Mouse (Mus musculus): Measurements from ENCODE around the gene Nudt5. TPM values are rescaled to one million over a fixed set of nuclear protein-coding genes. Genes with fewer than 3 reads are reported as not detected.

Nudt5 gene
- total and polyA plus RNA-seq, 3 experiments, result 82.1 to 141 TPM; not detected in 1

GRCm38 (mm10) chr2:5825265-5825913 is 19.4 kb upstream of the Nudt5 start:
- H3K27me3 ChIP-seq (ENCODE audit: control insufficient read depth in 1 of 2, insufficient read depth in 2 of 2, low read length in 2 of 2), result no peaks in the 10 kb centered on the region
- no peak overlapping the region for H3K9ac ChIP-seq (ENCODE audit: control insufficient read depth, low read depth, low read length, poor library complexity, severe bottlenecking)
- H3K27ac ChIP-seq (ENCODE audit: control insufficient read depth, low read depth, low read length), result no peak overlapping the region
- no peaks in the 10 kb centered on the region for H3K79me2 ChIP-seq (ENCODE audit: control insufficient read depth, insufficient read depth, low read length, poor library complexity)
- no peak for DNase-seq (ENCODE audit: low read depth, low spot score)
- TF ChIP-seq MYB (IDR thresholded peaks at IDR 0.05; ENCODE audit: low read depth, low read length) (no peak), MEF2A (IDR thresholded peaks at IDR 0.05; ENCODE audit: extremely low read depth, insufficient replicate concordance, low read depth, low read length, poor library complexity, severe bottlenecking) (no peak)
- H3K36me3 ChIP-seq (ENCODE audit: control insufficient read depth in 1 of 2, insufficient read depth in 2 of 2, low read length in 2 of 2), result peaks cover 11 to 12% of the 10 kb centered on the region in 2 experiments
- no peaks in the 10 kb centered on the region for H3K9me3 ChIP-seq (replicated peaks; ENCODE audit: insufficient read depth, low read length)
- no peak overlapping the region for H3K4me3 ChIP-seq (ENCODE audit: control insufficient read depth in 1 of 2, insufficient read depth in 1 of 2, low read depth in 2 of 2, low read length in 2 of 2)
- H3K4me1 ChIP-seq (ENCODE audit: control insufficient read depth in 1 of 2, insufficient read depth in 2 of 2, low read length in 2 of 2), result peaks cover 3 to 5% of the 10 kb centered on the region in 2 experiments; a peak in 3 of 4 replicates

- H3K79me2 ChIP-seq (ENCODE audit: control insufficient read depth, insufficient read depth, low read length, poor library complexity), result peaks cover 21% of the 10 kb centered on the region
- H3K4me1 ChIP-seq (ENCODE audit: control insufficient read depth in 1 of 2, insufficient read depth in 2 of 2, low read length in 2 of 2), result no peaks in the 10 kb centered on the region; a peak in 1 of 4 replicates
- TF ChIP-seq USF1 (IDR thresholded peaks at IDR 0.05; ENCODE audit: low read depth, low read length) (no peak), GABPA (IDR thresholded peaks at IDR 0.05; ENCODE audit: low read depth, low read length) (no peak), GATA1 (IDR thresholded peaks at IDR 0.05; ENCODE audit: low read depth, low read length) (no peak), ETS1 (IDR thresholded peaks at IDR 0.05; ENCODE audit: low read depth, low read length) (no peak), CHD2 (IDR thresholded peaks at IDR 0.05; ENCODE audit: low read length) (no peak), MAX (IDR thresholded peaks at IDR 0.05; ENCODE audit: low read length) (no peak), CHD1 (IDR thresholded peaks at IDR 0.05; ENCODE audit: low read depth, low read length) (no peak), POLR2A (IDR thresholded peaks at IDR 0.05; ENCODE audit: control insufficient read depth in 1 of 2, insufficient read depth in 1 of 2, low read depth in 1 of 2, low read length in 2 of 2, poor library complexity in 1 of 2) (no peak), USF2 (IDR thresholded peaks at IDR 0.05; ENCODE audit: borderline replicate concordance in 1 of 2, insufficient read depth in 1 of 2, low read depth in 1 of 2, low read length in 2 of 2) (no peak), HCFC1 (IDR thresholded peaks at IDR 0.05; ENCODE audit: low read depth, low read length) (no peak), ZMIZ1 (IDR thresholded peaks at IDR 0.05; ENCODE audit: low read depth, low read length) (no peak), MYC (IDR thresholded peaks at IDR 0.05; ENCODE audit: low read depth, low read length) (no peak), TCF12 (IDR thresholded peaks at IDR 0.05; ENCODE audit: low read depth, low read length) (no peak), NELFE (IDR thresholded peaks at IDR 0.05; ENCODE audit: low read depth, low read length) (no peak), SIN3A (IDR thresholded peaks at IDR 0.05; ENCODE audit: low read length) (no peak), MYB (IDR thresholded peaks at IDR 0.05; ENCODE audit: low read depth, low read length) (no peak)
- H3K36me3 ChIP-seq (ENCODE audit: control insufficient read depth in 1 of 2, insufficient read depth in 2 of 2, low read length in 2 of 2), result peaks cover 3 to 5% of the 10 kb centered on the region in 2 experiments; a peak in 3 of 4 replicates
- H3K27me3 ChIP-seq (ENCODE audit: control insufficient read depth in 1 of 2, insufficient read depth in 2 of 2, low read length in 2 of 2), result no peaks in the 10 kb centered on the region
- no peak for DNase-seq (ENCODE audit: low read depth, low spot score)
- no peak overlapping the region for H3K27ac ChIP-seq (ENCODE audit: control insufficient read depth, low read depth, low read length)
- no peak overlapping the region for H3K4me3 ChIP-seq (ENCODE audit: control insufficient read depth in 1 of 2, insufficient read depth in 1 of 2, low read depth in 2 of 2, low read length in 2 of 2)
- H3K9me3 ChIP-seq (replicated peaks; ENCODE audit: insufficient read depth, low read length), result no peaks in the 10 kb centered on the region
- H3K9ac ChIP-seq (ENCODE audit: control insufficient read depth, low read depth, low read length, poor library complexity, severe bottlenecking), result no peak overlapping the region
Measured at GRCm38 (mm10) chr2:5840815-5841214, 4.0 kb upstream of the Nudt5 start.
